Mouse (Mus musculus) midbrain, embryonic 13.5 days (tissue): Measurements from ENCODE around the gene Grm8. TPM values are rescaled to one million over a fixed set of nuclear protein-coding genes. Genes with fewer than 3 reads are reported as not detected.

Experiments used
- ATAC-seq: fragments of 200-750 bp; cut with Nextera tagmentation; 2 replicates; pipeline ENCODE4 v1.8.0; 2017; ENCODE audit warnings: mild to moderate bottlenecking, moderate TSS enrichment, moderate library complexity
- H3K27ac ChIP-seq: fragments of 300-500 bp; sonication (generic); 2 replicates; pipeline ENCODE4 v1.5.1; 2015; ENCODE audit warnings: inconsistent platforms, mild to moderate bottlenecking, moderate library complexity
- H3K27me3 ChIP-seq: fragments of 300-500 bp; sonication (generic); 2 replicates; pipeline ENCODE4 v1.6.1; 2015; ENCODE audit warnings: mild to moderate bottlenecking, inconsistent platforms
- H3K36me3 ChIP-seq: fragments of 300-500 bp; sonication (generic); 2 replicates; pipeline ENCODE4 v1.6.1; 2015; ENCODE audit warnings: mild to moderate bottlenecking, inconsistent platforms
- H3K4me1 ChIP-seq: fragments of 300-500 bp; sonication (generic); replicated peaks from 2 replicates; pipeline ENCODE4 v1.6.1; 2015; ENCODE audit warnings: inconsistent platforms
- H3K4me2 ChIP-seq: fragments of 300-500 bp; sonication (generic); replicated peaks from 2 replicates; pipeline ENCODE4 v1.6.1; 2015; ENCODE audit warnings: moderate library complexity, mild to moderate bottlenecking, inconsistent platforms
- H3K4me3 ChIP-seq: fragments of 300-500 bp; sonication (generic); replicated peaks from 2 replicates; pipeline ENCODE4 v1.5.1; 2015; ENCODE audit warnings: mild to moderate bottlenecking, inconsistent platforms
- H3K9ac ChIP-seq: fragments of 300-500 bp; sonication (generic); replicated peaks from 2 replicates; pipeline ENCODE4 v1.6.1; 2015; ENCODE audit warnings: mild to moderate bottlenecking, inconsistent platforms
- H3K9me3 ChIP-seq: fragments of 300-500 bp; sonication (generic); 2 replicates; pipeline ENCODE4 v1.6.1; 2016; ENCODE audit warnings: mild to moderate bottlenecking, inconsistent platforms
- WGBS: fragments of 180-500 bp; shearing (Covaris S2); methylation state at CpG from one replicate; pipeline ENCODE4 v1.1.7; 2015; 5-methylcytosine and 5-hydroxymethylcytosine counted together
- polyA plus RNA-seq: library from polyadenylated mRNA; unstranded; fragments of >200 nt; fragmentation: Nextera tagmentation; extraction: Ambion mirVana; gene quantifications from 2 replicates; pipeline ENCODE4 v1.2.1, GENCODE M21; 2015

The Grm8 gene
- polyA plus RNA-seq, 1 experiment from 2014 or later: 7.1 TPM

DNA sequence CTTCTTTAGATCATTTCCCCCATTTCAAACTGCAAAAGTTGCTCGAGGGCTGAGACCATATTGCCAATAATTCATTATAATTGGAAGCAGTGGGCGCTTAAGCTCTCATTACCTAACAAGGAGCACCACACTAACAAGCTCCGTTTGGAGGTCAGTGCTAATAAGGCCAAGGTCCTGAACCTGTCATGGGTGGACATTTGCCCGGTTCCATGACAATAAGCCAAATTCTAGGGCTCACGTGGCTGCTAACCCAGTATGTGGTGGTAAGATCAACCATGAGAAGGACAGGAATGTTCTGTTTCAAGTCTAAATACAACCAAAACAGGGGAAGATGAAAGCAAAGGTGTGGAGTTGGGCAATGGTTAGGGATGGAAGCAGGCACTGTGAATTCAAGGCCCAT is 322.2 kb downstream of the Grm8 start:
- ATAC-seq: no peak
- no peaks in the 10 kb centered on the region for H3K27me3 ChIP-seq

DNA sequence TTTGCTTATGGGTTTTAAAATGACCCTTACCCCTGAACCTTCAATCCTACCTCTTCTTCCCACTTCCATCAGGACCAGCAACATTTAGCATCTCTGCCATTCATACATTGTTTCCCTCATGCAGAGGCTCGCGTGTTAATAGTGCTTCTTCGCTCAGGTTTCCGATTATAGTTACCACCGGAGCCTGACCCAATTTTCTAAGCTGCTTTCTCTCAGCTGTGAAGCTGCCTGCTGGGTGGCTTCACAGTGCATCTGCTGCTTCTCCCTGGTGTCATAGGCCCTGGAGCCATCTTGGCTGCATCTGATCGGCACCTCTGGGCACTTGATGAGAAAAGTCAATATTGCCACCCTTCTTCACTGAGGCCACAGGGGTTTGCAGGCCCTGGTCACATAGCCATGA is 325.0 kb downstream of the Grm8 start:
- 85% methylated on average over 6 of the region's 6 CpGs for WGBS
- no peaks in the 10 kb centered on the region for H3K4me1 ChIP-seq
- no peaks in the 10 kb centered on the region for H3K27me3 ChIP-seq
- H3K27ac ChIP-seq: no peak overlapping the region
- H3K9me3 ChIP-seq: no peaks in the 10 kb centered on the region
- H3K4me2 ChIP-seq: no peak overlapping the region
- no peak for ATAC-seq
- H3K36me3 ChIP-seq: no peaks in the 10 kb centered on the region
- no peak overlapping the region for H3K4me3 ChIP-seq
- no peak overlapping the region for H3K9ac ChIP-seq

More for the DNA sequence above, 322.2 kb downstream of the Grm8 start:
- Histone ChIP-seq H3K9me3 (no peaks in the 10 kb centered on the region), H3K27ac (no peak overlapping the region), H3K4me3 (no peak overlapping the region), H3K9ac (no peak overlapping the region), H3K4me1 (no peaks in the 10 kb centered on the region), H3K4me2 (no peak overlapping the region), H3K36me3 (no peaks in the 10 kb centered on the region)
- 76% methylated on average over 5 of the region's 5 CpGs for WGBS

DNA sequence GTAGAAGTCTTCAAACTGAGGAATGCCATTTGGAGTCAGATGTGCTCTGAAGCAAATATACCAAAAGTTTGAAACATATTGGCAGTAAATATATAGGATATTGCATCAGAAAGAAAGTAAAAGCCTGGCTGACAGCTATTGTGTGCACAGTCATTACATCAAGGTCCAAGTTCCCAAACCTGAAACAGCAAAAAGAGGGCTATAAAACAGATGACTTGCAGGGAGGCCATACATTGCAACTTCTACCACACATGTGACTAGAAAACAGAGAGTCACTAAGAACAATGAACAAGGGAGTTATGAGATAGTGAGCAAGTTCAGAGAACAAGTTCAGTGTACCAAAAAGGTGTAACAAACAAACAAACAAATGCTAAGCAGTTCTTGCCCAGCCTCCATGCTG is 328.2 kb downstream of the Grm8 start:
- H3K36me3 ChIP-seq: no peaks in the 10 kb centered on the region
- no peak overlapping the region for H3K9ac ChIP-seq
- no peak overlapping the region for H3K27ac ChIP-seq
- no peak overlapping the region for H3K4me2 ChIP-seq
- H3K9me3 ChIP-seq: no peaks in the 10 kb centered on the region
- ATAC-seq: no peak
- H3K4me1 ChIP-seq: no peaks in the 10 kb centered on the region
- no peaks in the 10 kb centered on the region for H3K27me3 ChIP-seq
- no peak overlapping the region for H3K4me3 ChIP-seq

DNA sequence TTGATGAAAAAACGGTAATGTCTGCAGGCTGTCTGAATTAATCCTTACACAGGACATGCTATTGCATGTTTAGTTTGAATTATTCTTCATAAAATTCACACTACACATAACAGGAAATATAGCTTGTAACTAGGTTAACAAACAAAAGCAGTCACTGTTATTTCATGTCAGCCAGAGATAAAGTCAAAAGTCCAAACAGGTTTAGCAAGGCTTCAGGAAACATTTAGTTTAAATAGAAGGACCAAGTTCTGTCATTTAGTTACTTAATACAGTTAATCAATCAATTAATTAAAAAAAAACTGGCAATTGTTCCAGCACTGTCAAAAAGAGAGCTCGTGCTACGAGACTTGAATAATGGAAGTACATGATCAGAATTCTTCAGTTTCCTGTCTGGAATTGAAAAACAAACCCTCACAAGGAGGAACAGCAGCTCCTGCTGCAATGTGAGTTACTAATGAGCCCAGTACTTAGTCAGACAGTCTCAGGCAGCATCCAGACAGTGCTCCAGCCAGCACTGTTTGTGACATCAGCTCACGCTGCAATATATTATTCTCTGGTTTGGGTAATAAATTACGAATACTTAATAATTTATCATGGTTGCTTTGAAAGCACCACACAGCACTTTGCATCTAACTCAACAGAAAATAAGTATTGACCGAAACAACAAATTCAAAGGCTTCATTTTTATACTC is 334.0 kb downstream of the Grm8 start:
- 78% methylated on average over 6 of the region's 6 CpGs for WGBS
- Histone ChIP-seq H3K4me1 (no peaks in the 10 kb centered on the region), H3K4me2 (no peak overlapping the region), H3K9me3 (no peaks in the 10 kb centered on the region), H3K4me3 (no peak overlapping the region), H3K36me3 (no peaks in the 10 kb centered on the region), H3K9ac (no peak overlapping the region), H3K27ac (no peak overlapping the region), H3K27me3 (no peaks in the 10 kb centered on the region)
- ATAC-seq: no peak

DNA sequence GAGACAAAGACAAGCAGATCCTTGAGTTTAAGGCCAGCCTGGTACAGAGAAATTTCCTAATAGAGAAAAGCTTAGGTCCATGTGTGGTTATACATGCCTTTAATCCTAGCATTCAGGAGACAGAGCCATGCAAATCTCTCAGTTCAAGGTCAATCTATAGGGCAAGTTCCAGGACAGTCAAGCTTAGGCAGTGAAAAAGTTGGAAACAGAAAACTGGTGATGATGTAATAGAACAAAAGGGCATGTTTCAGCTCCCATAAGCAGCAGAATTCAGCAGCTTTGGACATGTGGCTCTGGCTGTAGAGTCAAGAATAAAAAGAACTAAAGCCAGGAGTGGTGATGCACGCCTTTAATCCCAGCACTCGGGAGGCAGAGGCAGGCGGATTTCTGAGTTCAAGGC is 336.2 kb downstream of the Grm8 start:
- Histone ChIP-seq H3K9ac (no peak overlapping the region), H3K9me3 (no peaks in the 10 kb centered on the region), H3K36me3 (no peaks in the 10 kb centered on the region), H3K4me3 (no peak overlapping the region), H3K27ac (no peak overlapping the region), H3K4me2 (no peak overlapping the region), H3K27me3 (no peaks in the 10 kb centered on the region), H3K4me1 (no peaks in the 10 kb centered on the region)
- WGBS: 90% methylated on average over 3 of the region's 3 CpGs
- no peak for ATAC-seq

DNA sequence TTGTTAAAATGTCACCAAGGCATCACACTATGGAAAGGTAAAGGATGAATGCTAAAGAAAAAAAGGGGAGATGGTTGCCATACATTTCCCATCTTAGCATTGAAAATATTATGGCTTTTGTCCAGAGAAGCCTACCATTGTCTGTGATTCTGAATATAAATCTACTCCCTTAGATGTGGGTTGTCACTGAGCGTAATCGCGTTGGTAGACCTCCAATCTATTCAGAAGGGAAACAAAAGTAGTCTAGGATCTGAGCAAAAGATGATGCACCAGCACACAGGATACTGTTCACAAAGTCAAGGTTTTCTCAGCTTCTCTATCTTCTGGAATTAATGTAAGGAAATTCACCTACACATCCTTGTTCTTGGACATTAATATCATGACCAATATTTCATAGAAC is 345.4 kb downstream of the Grm8 start:
- Histone ChIP-seq H3K27me3 (no peaks in the 10 kb centered on the region), H3K4me2 (no peak overlapping the region), H3K9ac (no peak overlapping the region), H3K27ac (no peak overlapping the region), H3K4me1 (no peaks in the 10 kb centered on the region), H3K9me3 (no peaks in the 10 kb centered on the region), H3K36me3 (no peaks in the 10 kb centered on the region), H3K4me3 (no peak overlapping the region)
- no peak for ATAC-seq
- WGBS: 87% methylated on average over 3 of the region's 3 CpGs

DNA sequence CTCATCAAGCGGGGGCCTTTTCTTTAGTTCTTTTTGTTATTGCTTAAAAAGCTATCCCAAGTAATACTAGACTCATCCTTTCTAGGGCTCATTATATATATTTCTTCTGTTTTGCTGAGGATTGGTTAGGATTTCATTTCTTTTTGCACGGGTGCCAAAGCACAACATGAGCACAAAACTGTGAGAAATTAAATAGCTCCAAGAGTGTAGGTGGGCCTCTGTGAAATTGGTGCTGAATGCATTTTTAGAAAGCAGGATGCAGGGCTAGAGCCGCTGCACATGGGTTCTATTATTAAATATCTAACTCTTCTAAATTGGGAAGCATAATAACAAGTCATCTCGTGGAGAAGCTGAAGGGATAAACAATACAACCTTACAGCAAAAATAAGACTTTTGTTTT is 345.8 kb downstream of the Grm8 start:
- no peaks in the 10 kb centered on the region for H3K27me3 ChIP-seq
- no peaks in the 10 kb centered on the region for H3K36me3 ChIP-seq
- no peak overlapping the region for H3K4me2 ChIP-seq
- 84% methylated on average over 4 of the region's 4 CpGs for WGBS
- no peaks in the 10 kb centered on the region for H3K4me1 ChIP-seq
- no peak overlapping the region for H3K27ac ChIP-seq
- ATAC-seq: no peak
- no peak overlapping the region for H3K9ac ChIP-seq
- H3K4me3 ChIP-seq: no peak overlapping the region
- no peaks in the 10 kb centered on the region for H3K9me3 ChIP-seq

DNA sequence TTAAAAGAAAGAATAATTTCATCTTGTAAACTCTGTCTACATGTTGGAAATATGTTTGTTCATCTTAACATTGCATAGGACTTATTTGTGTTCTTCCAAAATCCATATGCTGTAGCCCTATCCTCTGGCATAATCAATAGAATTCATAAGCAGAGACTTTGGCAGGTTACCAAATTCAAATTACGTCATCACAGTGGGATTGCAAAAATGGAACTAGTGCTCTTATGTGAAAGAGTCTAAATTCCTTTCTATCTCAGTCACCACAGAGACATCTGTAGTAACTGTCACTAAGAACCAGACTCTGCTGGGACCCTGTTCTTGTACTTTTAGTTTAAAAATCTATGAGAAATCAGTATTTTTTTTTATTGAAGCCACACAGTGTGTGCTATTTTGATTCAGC is 352.7 kb downstream of the Grm8 start:
- 67% methylated on average over 1 of the region's 1 CpGs for WGBS
- Histone ChIP-seq H3K27ac (no peak overlapping the region), H3K4me1 (no peaks in the 10 kb centered on the region), H3K4me2 (no peak overlapping the region), H3K27me3 (no peaks in the 10 kb centered on the region), H3K9me3 (no peaks in the 10 kb centered on the region), H3K36me3 (no peaks in the 10 kb centered on the region), H3K4me3 (no peak overlapping the region), H3K9ac (no peak overlapping the region)
- ATAC-seq: no peak

DNA sequence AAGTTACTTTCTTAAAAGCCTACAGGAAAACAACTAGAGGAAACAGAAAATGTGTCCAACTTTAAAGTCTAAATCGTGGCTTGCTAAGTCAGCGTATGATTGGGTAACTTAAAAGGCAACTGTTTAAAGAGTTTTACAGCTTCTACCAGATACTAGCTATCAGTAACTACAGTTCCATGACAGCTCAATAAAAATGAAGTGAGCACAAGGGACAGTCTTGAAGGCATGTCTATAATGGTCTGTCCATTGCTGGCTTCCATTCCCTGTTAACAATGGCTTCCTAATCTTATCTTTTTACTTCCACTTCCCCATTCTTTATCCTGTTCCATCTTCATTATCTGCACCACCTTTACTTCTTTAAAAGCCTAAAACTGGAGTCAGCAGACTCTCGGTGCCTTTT is 353.6 kb downstream of the Grm8 start:
- Histone ChIP-seq H3K27ac (no peak overlapping the region), H3K4me1 (no peaks in the 10 kb centered on the region), H3K36me3 (no peaks in the 10 kb centered on the region), H3K9me3 (no peaks in the 10 kb centered on the region), H3K4me3 (no peak overlapping the region), H3K9ac (no peak overlapping the region), H3K27me3 (no peaks in the 10 kb centered on the region), H3K4me2 (no peak overlapping the region)
- WGBS: 82% methylated on average over 3 of the region's 3 CpGs
- ATAC-seq: no peak

DNA sequence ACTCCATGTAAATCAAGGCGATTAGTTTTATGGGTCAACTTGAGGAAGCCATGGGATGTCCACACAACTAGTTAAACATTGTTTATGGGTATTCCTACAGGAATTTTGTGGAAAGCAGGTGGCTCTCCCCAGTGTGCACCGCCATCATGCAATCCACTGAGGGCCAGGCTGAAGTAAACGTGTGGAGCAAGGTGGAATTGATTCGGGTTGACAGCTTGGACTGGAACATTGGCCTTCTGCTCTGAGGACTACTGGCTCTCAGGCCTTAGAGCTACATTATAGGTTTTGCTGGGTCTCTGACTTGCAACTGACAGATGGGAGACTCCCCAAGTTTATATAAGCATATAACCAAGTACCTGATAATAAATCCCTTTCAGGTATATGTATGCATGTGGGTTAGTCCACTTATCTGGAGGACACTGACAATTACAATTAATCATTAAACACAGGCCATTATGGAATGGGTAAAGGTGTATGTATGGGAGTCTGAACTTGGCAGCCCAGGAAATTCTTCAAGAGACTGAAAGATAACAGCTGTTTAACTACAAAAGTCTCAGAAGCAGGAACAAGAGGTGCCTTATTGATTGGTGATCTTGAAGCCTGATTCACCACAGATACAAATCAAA is 359.2 kb downstream of the Grm8 start:
- H3K27ac ChIP-seq: no peak overlapping the region
- H3K36me3 ChIP-seq: no peaks in the 10 kb centered on the region
- H3K27me3 ChIP-seq: no peaks in the 10 kb centered on the region
- H3K4me1 ChIP-seq: no peaks in the 10 kb centered on the region
- ATAC-seq: no peak
- H3K9me3 ChIP-seq: no peaks in the 10 kb centered on the region
- no peak overlapping the region for H3K9ac ChIP-seq
- H3K4me3 ChIP-seq: no peak overlapping the region
- WGBS: 84% methylated on average over 4 of the region's 4 CpGs
- H3K4me2 ChIP-seq: no peak overlapping the region

DNA sequence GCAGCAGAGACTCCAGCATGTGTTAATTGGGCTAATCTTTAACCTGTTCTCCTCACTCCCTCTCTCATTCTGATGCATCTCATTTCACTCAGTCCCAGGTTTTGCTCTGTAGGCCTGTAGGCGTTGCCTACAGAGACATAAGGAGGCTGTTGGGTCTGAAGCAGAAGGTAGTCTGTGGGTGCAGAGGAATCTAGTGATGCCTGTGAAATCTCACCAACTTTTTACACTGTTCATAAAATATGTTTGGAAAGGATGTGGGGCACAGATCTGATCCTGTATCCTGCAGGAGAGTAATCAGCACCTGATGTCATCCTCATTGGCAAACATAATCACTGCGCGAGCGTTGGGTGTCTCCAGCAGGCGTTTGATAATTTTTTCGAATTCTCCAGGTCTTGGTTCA is 372.9 kb downstream of the Grm8 start:
- Histone ChIP-seq H3K4me3 (no peak overlapping the region), H3K4me2 (no peak overlapping the region), H3K36me3 (no peaks in the 10 kb centered on the region), H3K27ac (no peak overlapping the region), H3K9ac (no peak overlapping the region), H3K9me3 (no peaks in the 10 kb centered on the region), H3K4me1 (no peaks in the 10 kb centered on the region), H3K27me3 (no peaks in the 10 kb centered on the region)
- 89% methylated on average over 6 of the region's 6 CpGs for WGBS
- no peak for ATAC-seq

DNA sequence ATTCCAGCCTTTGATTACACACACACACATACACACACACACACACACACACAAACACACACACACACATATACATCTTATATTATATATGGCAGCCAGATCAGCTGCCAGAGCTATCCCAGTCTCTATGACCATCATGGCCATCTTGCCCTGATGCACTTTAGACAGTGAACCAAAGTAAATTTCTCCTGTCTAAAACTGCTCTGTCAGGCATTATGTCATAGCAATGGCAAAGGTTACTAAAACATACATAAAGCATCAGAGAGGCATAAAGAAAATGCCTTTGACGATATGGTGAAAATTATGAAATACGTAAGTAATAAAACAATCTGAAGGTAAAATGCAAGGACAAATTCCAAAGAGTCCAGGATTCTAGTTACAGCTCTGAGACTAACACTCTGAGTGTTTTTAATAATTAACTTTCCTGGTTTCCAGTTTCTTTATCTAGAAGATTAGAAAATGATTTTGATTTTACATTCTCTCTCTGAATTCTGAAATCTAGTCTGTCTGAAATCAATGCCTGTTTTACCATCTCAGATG is 381.6 kb downstream of the Grm8 start:
- ATAC-seq: no peak
- no peak overlapping the region for H3K4me3 ChIP-seq
- no peak overlapping the region for H3K27ac ChIP-seq
- no peak overlapping the region for H3K4me2 ChIP-seq
- no peaks in the 10 kb centered on the region for H3K36me3 ChIP-seq
- H3K9me3 ChIP-seq: no peaks in the 10 kb centered on the region
- peaks cover 5% of the 10 kb centered on the region; the same call in 1 of the 2 replicates for H3K4me1 ChIP-seq
- no peak overlapping the region for H3K9ac ChIP-seq
- no peaks in the 10 kb centered on the region for H3K27me3 ChIP-seq
- 97% methylated on average over 2 of the region's 2 CpGs for WGBS

DNA sequence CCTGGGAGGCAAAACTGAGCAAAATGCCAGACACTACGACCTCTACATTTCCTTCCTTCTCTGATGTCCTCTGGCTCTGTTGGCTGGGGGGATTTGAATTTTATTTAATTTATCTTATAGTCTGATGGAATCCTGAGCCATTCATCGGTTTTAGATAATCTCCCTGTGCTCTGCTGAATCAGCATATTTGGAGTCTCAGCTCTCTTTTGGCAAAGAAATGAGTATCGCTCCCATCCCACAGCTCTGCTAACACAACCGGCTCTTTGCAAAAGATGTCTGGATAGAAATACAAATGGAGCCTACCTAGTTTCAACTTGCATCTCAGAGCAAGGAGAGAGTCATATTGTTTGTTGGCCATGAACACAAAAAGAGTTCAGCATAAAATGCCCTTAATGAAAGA is 388.5 kb downstream of the Grm8 start:
- Histone ChIP-seq H3K4me2 (no peak overlapping the region), H3K9me3 (no peaks in the 10 kb centered on the region), H3K9ac (no peak overlapping the region), H3K36me3 (no peaks in the 10 kb centered on the region), H3K4me1 (peaks cover 14% of the 10 kb centered on the region), H3K4me3 (no peak overlapping the region), H3K27me3 (no peaks in the 10 kb centered on the region), H3K27ac (0 out of 2 replicates have a peak overlapping the region, but pooled peaks have one; percentile 20)
- no peak for ATAC-seq
- 42% methylated on average over 4 of the region's 4 CpGs for WGBS
